Mouse (Mus musculus) liver, embryonic 14 days (tissue): ENCODE results near the gene Atp5k. TPM values are rescaled to one million over a fixed set of nuclear protein-coding genes. Genes with fewer than 3 reads are reported as not detected.

Source experiments
- polyA plus RNA-seq: library from polyadenylated mRNA; depleted of rRNA; stranded (reverse); fragments of >200 nt; gene quantifications from 2 replicates; pipeline ENCODE4 v1.2.3, GENCODE M21; 2012; rRNA removed

The Atp5k gene
- polyA plus RNA-seq = 101 and 102 TPM in 2 replicates

GRCm38 (mm10) chr5:108433804-108434587, at the start of gene Atp5k:
Gene Atp5k (minus strand): TSS chr5:108434448.

GRCm38 (mm10) chr5:108461082-108462065, 27.1 kb upstream of the Atp5k start, which contains the start of gene Pcgf3:
Gene Pcgf3 (plus strand): TSS chr5:108461232.

GRCm38 (mm10) chr5:108448785-108449668, 14.8 kb upstream of the Atp5k start, which contains the start of gene Mfsd7a:
Gene Mfsd7a (minus strand): TSS chr5:108448891.

GRCm38 (mm10) chr5:108388201-108388600, 46.0 kb downstream of the Atp5k start, which contains the start of gene Pde6b:
Gene Pde6b (plus strand): TSS chr5:108388391.

Other genes starting within 250 kb of the Atp5k start
- 16.6 and 20.4 TPM in 2 replicates for gene Dr1, start 165.6 kb downstream of the Atp5k start, polyA plus RNA-seq
- 2.6 and 2.7 TPM in 2 replicates for gene Pigg, start 121.8 kb downstream of the Atp5k start, polyA plus RNA-seq
- 0.19 and 0.23 TPM in 2 replicates for gene Gm42517, start 66.5 kb downstream of the Atp5k start, polyA plus RNA-seq
- gene Pde6b, start 46.1 kb downstream of the Atp5k start, polyA plus RNA-seq = not detected in 2 replicates
- 0.29 and 0.40 TPM in 2 replicates for gene Mfsd7a, start 14.4 kb upstream of the Atp5k start, polyA plus RNA-seq
- gene Pcgf3, start 26.8 kb upstream of the Atp5k start, polyA plus RNA-seq = 5.2 and 5.4 TPM in 2 replicates
- gene Cplx1, start 115.6 kb upstream of the Atp5k start, polyA plus RNA-seq = 0.01 TPM in 2 replicates
- gene Gak, start 195.3 kb upstream of the Atp5k start, polyA plus RNA-seq = 19.7 and 21.5 TPM in 2 replicates
- gene Tmem175, start 195.3 kb upstream of the Atp5k start, polyA plus RNA-seq = 7.4 and 8.8 TPM in 2 replicates
- gene Idua, start 225.9 kb upstream of the Atp5k start, polyA plus RNA-seq = 2.4 and 3.3 TPM in 2 replicates
- gene Dgkq, start 235.2 kb upstream of the Atp5k start, polyA plus RNA-seq = 4.6 and 5.9 TPM in 2 replicates
- gene Slc26a1, start 241.1 kb upstream of the Atp5k start, polyA plus RNA-seq = 11.9 and 13.6 TPM in 2 replicates